Mouse (Mus musculus): Measurements from ENCODE around the gene Itgb1. TPM values are rescaled to one million over a fixed set of nuclear protein-coding genes. Genes with fewer than 3 reads are reported as not detected.

The Itgb1 gene
- 233 and 253 TPM in 2 replicates for polyA plus RNA-seq (2014; fragmentation: Nextera tagmentation; extraction: Ambion mirVana)

- Histone ChIP-seq H3K4me3 (ENCODE audit: low read depth, low read length) (peak within 1 kb of the TSS; percentile 93), H3K9ac (replicated peaks; ENCODE audit: low read length) (peak within 1 kb of the TSS; percentile 98), H3K9me3 (replicated peaks; ENCODE audit: control insufficient read depth, low read length) (no peaks in the 10 kb centered on the region), H3K27me3 (ENCODE audit: control insufficient read depth, insufficient read depth, low read length) (no peaks in the 10 kb centered on the region), H3K4me1 (ENCODE audit: control insufficient read depth, insufficient read depth, low read length) (no peaks in the 10 kb centered on the region), H3K27ac (replicated peaks; ENCODE audit: low read depth, low read length) (peak within 1 kb of the TSS; percentile 98), H3K36me3 (replicated peaks; ENCODE audit: control insufficient read depth, insufficient read depth, low read depth, low read length) (no peaks in the 10 kb centered on the region), H3K4me2 (ENCODE audit: low read depth, low read length) (peak within 1 kb of the TSS; percentile 64)
- 0% methylated on average over 103 of the region's 113 CpGs for WGBS
- peak; percentile 95 for DNase-seq (ENCODE audit: low spot score)
- ATAC-seq (replicated peaks; ENCODE audit: insufficient number of reproducible peaks, low FRiP score, low TSS enrichment, low read depth) = peak; percentile 94
Measured at GRCm38 (mm10) chr8:128685507-128686428, at the start of gene Itgb1. Gene Itgb1, plus strand, starts transcription at chr8:128685654.

- H3K4me1 ChIP-seq (ENCODE audit: control insufficient read depth, insufficient read depth, low read length) = no peaks in the 10 kb centered on the region
- H3K9me3 ChIP-seq (replicated peaks; ENCODE audit: control insufficient read depth, low read length) = no peaks in the 10 kb centered on the region
- no peaks in the 10 kb centered on the region for H3K36me3 ChIP-seq (replicated peaks; ENCODE audit: control insufficient read depth, insufficient read depth, low read depth, low read length)
- WGBS = 92% methylated on average over 1 of the region's 1 CpGs
- no peak for DNase-seq (ENCODE audit: low spot score)
- no peaks in the 10 kb centered on the region for H3K27me3 ChIP-seq (ENCODE audit: control insufficient read depth, insufficient read depth, low read length)
- H3K27ac ChIP-seq (replicated peaks; ENCODE audit: low read depth, low read length) = no peak overlapping the region
- no peak overlapping the region for H3K4me3 ChIP-seq (ENCODE audit: low read depth, low read length)
- H3K4me2 ChIP-seq (ENCODE audit: low read depth, low read length) = no peak overlapping the region
- no peak for ATAC-seq (replicated peaks; ENCODE audit: insufficient number of reproducible peaks, low FRiP score, low TSS enrichment, low read depth)
- H3K9ac ChIP-seq (replicated peaks; ENCODE audit: low read length) = no peak overlapping the region
Measured at GRCm38 (mm10) chr8:128643104-128643503, 42.4 kb upstream of the Itgb1 start.

- no peaks in the 10 kb centered on the region for H3K27me3 ChIP-seq (ENCODE audit: control insufficient read depth, insufficient read depth, low read length)
- no peaks in the 10 kb centered on the region for H3K4me1 ChIP-seq (ENCODE audit: control insufficient read depth, insufficient read depth, low read length)
- no peak overlapping the region for H3K9ac ChIP-seq (replicated peaks; ENCODE audit: low read length)
- no peak overlapping the region for H3K27ac ChIP-seq (replicated peaks; ENCODE audit: low read depth, low read length)
- no peaks in the 10 kb centered on the region for H3K36me3 ChIP-seq (replicated peaks; ENCODE audit: control insufficient read depth, insufficient read depth, low read depth, low read length)
- H3K4me2 ChIP-seq (ENCODE audit: low read depth, low read length) = no peak overlapping the region
- H3K9me3 ChIP-seq (replicated peaks; ENCODE audit: control insufficient read depth, low read length) = no peaks in the 10 kb centered on the region
- DNase-seq (ENCODE audit: low spot score) (no peak), ATAC-seq (replicated peaks; ENCODE audit: insufficient number of reproducible peaks, low FRiP score, low TSS enrichment, low read depth) (no peak)
- no peak overlapping the region for H3K4me3 ChIP-seq (ENCODE audit: low read depth, low read length)
Measured at GRCm38 (mm10) chr8:128645452-128645851, 40.0 kb upstream of the Itgb1 start.

GRCm38 (mm10) chr8:128646456-128646855, 39.0 kb upstream of the Itgb1 start:
- Histone ChIP-seq H3K4me2 (ENCODE audit: low read depth, low read length) (no peak overlapping the region), H3K4me3 (ENCODE audit: low read depth, low read length) (no peak overlapping the region), H3K27ac (replicated peaks; ENCODE audit: low read depth, low read length) (no peak overlapping the region), H3K4me1 (ENCODE audit: control insufficient read depth, insufficient read depth, low read length) (no peaks in the 10 kb centered on the region), H3K36me3 (replicated peaks; ENCODE audit: control insufficient read depth, insufficient read depth, low read depth, low read length) (no peaks in the 10 kb centered on the region), H3K27me3 (ENCODE audit: control insufficient read depth, insufficient read depth, low read length) (no peaks in the 10 kb centered on the region), H3K9ac (replicated peaks; ENCODE audit: low read length) (no peak overlapping the region), H3K9me3 (replicated peaks; ENCODE audit: control insufficient read depth, low read length) (no peaks in the 10 kb centered on the region)
- ATAC-seq (replicated peaks; ENCODE audit: insufficient number of reproducible peaks, low FRiP score, low TSS enrichment, low read depth) = no peak
- WGBS = 77% methylated on average over 5 of the region's 5 CpGs
- DNase-seq (ENCODE audit: low spot score) = no peak

GRCm38 (mm10) chr8:128648071-128648470, 37.4 kb upstream of the Itgb1 start:
- no peak overlapping the region for H3K4me3 ChIP-seq (ENCODE audit: low read depth, low read length)
- H3K27ac ChIP-seq (replicated peaks; ENCODE audit: low read depth, low read length) = no peak overlapping the region
- H3K9me3 ChIP-seq (replicated peaks; ENCODE audit: control insufficient read depth, low read length) = no peaks in the 10 kb centered on the region
- DNase-seq (ENCODE audit: low spot score) = no peak
- ATAC-seq (replicated peaks; ENCODE audit: insufficient number of reproducible peaks, low FRiP score, low TSS enrichment, low read depth) = no peak
- H3K36me3 ChIP-seq (replicated peaks; ENCODE audit: control insufficient read depth, insufficient read depth, low read depth, low read length) = no peaks in the 10 kb centered on the region
- no peaks in the 10 kb centered on the region for H3K4me1 ChIP-seq (ENCODE audit: control insufficient read depth, insufficient read depth, low read length)
- H3K9ac ChIP-seq (replicated peaks; ENCODE audit: low read length) = no peak overlapping the region
- no peaks in the 10 kb centered on the region for H3K27me3 ChIP-seq (ENCODE audit: control insufficient read depth, insufficient read depth, low read length)
- H3K4me2 ChIP-seq (ENCODE audit: low read depth, low read length) = no peak overlapping the region

- no peak for ATAC-seq (replicated peaks; ENCODE audit: insufficient number of reproducible peaks, low FRiP score, low TSS enrichment, low read depth)
- no peak overlapping the region for H3K27ac ChIP-seq (replicated peaks; ENCODE audit: low read depth, low read length)
- H3K36me3 ChIP-seq (replicated peaks; ENCODE audit: control insufficient read depth, insufficient read depth, low read depth, low read length) = no peaks in the 10 kb centered on the region
Measured at GRCm38 (mm10) chr8:128650331-128650855, 35.1 kb upstream of the Itgb1 start.

GRCm38 (mm10) chr8:128652399-128653109, 32.9 kb upstream of the Itgb1 start:
- H3K4me2 ChIP-seq (ENCODE audit: low read depth, low read length) = no peak overlapping the region
- H3K4me3 ChIP-seq (ENCODE audit: low read depth, low read length) = no peak overlapping the region
- no peak overlapping the region for H3K27ac ChIP-seq (replicated peaks; ENCODE audit: low read depth, low read length)
- DNase-seq (ENCODE audit: low spot score) (peak; percentile 79), ATAC-seq (replicated peaks; ENCODE audit: insufficient number of reproducible peaks, low FRiP score, low TSS enrichment, low read depth) (no peak)
- H3K4me1 ChIP-seq (ENCODE audit: control insufficient read depth, insufficient read depth, low read length) = no peaks in the 10 kb centered on the region
- H3K36me3 ChIP-seq (replicated peaks; ENCODE audit: control insufficient read depth, insufficient read depth, low read depth, low read length) = no peaks in the 10 kb centered on the region
- H3K27me3 ChIP-seq (ENCODE audit: control insufficient read depth, insufficient read depth, low read length) = no peaks in the 10 kb centered on the region
- no peaks in the 10 kb centered on the region for H3K9me3 ChIP-seq (replicated peaks; ENCODE audit: control insufficient read depth, low read length)
- WGBS = 49% methylated on average over 6 of the region's 6 CpGs
- no peak overlapping the region for H3K9ac ChIP-seq (replicated peaks; ENCODE audit: low read length)

More at GRCm38 (mm10) chr8:128650331-128650855, 35.1 kb upstream of the Itgb1 start:
- DNase-seq (ENCODE audit: low spot score) = no peak
- Histone ChIP-seq H3K4me1 (ENCODE audit: control insufficient read depth, insufficient read depth, low read length) (no peaks in the 10 kb centered on the region), H3K4me3 (ENCODE audit: low read depth, low read length) (no peak overlapping the region), H3K27me3 (ENCODE audit: control insufficient read depth, insufficient read depth, low read length) (no peaks in the 10 kb centered on the region), H3K9me3 (replicated peaks; ENCODE audit: control insufficient read depth, low read length) (no peaks in the 10 kb centered on the region), H3K4me2 (ENCODE audit: low read depth, low read length) (no peak overlapping the region), H3K9ac (replicated peaks; ENCODE audit: low read length) (no peak overlapping the region)
- WGBS = 96% methylated on average over 2 of the region's 2 CpGs
